Mouse (Mus musculus) c-Kit-positive CD71-positive TER-119-positive erythroid progenitor cells, embryonic 14.5 days (primary cell): Measurements from ENCODE around the gene Gpd1.
"Not testable (repeated sequence)": the region's sequence is repeated elsewhere in the genome, so short reads cannot be mapped to it uniquely, and the experiment has no call there.

Source experiments
- DNase-seq: peaks from one replicate; pipeline ENCODE4 v3.0.0-alpha.2; 2013; ENCODE audit warnings: low spot score

Gpd1 gene

DNA sequence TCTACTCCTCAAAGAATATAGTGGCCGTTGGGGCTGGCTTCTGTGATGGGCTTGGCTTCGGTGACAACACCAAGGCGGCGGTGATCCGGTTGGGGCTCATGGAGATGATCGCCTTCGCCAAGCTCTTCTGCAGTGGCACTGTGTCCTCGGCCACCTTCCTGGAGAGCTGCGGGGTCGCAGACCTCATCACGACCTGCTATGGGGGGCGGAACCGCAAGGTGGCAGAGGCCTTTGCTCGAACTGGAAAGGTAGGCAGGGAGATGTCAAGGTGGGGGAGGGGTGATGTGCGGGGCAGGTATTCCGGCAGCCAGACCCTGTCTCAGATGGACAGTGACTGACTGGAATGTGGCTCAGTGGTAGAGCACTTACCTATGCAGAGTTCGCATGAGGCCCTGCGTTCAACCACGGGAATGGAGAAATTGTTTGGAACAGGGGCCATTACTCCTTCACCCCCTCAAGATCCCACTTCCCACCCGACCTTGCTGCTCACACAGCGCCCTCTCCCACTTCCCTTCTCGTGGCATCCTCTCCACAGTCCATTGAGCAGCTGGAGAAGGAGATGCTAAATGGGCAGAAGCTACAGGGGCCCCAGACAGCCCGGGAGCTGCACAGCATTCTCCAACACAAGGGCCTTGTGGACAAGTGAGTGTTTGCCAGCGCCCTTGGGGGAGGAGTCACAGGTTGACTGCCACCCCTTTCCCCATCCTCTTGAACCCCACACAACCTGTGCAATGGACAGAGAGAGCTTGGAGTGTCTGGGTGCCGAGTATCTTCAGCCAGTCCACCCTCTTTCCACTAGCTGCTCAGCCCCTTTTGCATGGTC is 4.8 kb downstream of the Gpd1 start:
- no peak for DNase-seq

DNA sequence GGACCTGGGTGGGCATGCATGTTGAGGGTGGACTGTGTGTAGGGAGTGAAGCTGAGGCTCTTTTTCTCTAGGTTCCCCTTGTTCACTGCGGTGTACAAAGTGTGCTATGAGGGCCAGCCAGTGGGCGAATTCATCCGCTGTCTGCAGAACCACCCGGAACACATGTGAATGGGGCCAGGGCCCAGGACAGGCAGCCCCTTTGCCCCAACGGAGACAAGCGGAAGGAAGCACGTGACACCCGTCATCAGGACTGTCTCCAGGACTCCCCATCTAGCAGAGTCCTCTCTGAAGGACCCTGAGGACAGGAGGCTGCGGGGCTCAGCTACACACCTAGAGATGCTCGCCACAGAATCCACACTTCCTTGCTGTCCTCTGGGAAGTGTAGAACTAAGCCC is 5.8 kb downstream of the Gpd1 start:
- DNase-seq = no peak

DNA sequence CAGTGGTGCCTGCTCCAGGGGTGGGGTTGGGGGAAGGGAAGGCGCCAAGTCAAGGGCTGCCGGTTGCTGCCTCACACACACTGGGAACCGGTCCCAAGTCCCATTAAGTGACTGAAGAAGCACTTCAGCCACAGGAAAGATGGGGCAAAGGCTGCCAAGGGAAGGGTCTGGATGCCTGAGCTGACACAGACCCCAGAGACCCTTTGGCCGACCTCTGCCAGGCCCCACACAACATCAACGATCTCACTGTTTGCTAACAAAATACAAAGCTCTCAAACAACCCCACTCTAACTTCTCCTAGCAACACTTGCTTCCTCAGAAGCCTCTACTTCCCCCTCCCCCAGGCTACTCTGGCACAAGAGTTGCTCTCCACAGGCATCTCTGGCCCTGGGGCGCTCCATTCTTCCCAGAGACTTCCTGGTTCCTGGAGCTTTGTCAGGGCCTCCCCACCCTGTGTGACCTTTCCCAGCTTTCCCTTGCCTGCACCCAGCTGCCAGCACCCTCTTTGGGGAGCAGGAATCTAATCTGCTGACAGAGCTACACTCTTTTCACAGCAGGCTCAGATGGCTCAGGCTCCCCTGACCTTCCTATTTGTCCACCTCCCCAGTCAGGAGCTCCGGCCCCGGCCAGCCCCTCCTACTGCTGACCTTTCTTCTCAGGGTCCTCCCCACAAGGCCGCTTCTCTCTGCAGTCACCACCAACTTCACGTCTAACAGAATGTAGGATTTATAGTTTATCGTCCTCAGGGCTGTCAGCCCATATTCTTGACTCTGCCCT is 6.4 kb downstream of the Gpd1 start:
- DNase-seq = no peak

DNA sequence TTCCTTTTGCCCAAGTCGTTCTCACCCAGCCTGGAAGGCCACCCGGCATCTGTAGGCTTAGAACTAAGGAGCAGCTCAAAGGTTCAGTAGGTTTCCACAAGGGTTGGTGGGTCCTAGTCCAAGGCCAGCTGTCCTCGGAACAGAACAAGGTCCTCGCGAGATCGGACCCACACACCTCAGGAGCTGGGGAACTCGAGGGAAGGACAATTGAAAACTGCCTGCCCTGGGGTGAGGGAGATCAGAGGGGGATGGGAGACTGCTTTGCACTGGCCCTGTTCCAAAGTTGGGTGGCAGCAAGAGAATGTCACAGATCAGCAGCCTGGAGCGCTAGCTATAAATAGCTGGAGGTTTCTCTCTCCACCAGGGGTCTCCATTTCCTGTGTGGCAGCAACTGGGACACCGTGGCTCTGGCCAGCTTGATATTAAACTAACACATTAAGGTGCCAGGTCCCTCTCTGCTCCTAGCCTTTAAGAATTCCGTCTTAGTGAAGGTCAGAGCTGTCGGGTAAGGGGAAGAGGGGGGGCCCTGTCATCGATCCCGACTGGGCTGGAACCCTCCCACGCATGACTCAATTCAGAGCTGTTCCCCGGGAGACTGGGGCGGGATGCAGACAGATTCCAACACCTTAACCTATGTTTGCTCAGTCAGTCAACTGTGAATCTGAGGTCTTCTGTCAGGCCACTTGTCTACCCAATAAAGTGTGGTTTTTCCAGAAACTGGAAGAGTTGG is 7.1 kb downstream of the Gpd1 start:
- peak; percentile 52 for DNase-seq

DNA sequence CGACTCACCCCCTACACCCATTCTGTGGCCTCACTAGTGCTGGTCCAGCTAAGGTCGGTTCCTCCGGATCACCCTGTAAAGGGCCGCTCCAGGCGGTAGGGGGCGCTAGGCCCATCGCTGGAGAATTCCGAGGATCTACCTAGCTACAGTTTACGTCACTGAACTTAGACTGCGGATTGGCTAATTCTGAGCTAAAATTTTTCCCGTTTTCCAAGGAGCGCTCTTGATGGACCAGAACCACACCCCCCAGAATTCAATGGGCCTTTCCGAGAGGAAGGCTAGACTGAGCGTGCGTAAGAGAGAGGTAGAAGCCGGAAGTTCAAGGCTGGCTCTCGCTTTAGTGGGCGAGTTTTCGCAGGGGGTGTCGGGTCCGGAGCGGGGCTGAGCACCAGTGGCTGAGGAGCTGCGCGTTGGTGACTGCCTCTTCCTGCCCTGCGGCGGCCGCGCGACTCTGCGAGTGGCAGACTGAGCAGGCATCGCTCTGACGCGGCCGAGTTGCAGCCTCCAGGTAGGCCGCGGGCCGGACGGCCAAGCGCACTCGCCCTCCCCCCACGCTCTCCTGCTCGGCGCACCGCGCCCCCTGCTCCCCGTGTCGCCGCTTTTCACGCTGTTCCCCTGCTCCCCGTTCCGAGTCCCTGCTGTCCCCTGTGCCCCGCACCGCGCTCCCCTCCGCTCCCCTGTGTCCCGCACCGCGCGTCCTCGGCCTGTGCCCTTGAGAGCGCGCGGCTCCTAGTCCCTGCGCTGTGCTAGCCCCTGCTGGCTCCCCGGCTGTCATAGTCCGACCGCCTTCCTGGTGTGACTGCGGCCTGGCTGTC is 8.2 kb downstream of the Gpd1 start, which contains the start of gene Cox14:
Cox14 (plus strand) TSS at position 278 of the 815 bp plus-strand sequence.
- DNase-seq = peak; percentile 98

DNA sequence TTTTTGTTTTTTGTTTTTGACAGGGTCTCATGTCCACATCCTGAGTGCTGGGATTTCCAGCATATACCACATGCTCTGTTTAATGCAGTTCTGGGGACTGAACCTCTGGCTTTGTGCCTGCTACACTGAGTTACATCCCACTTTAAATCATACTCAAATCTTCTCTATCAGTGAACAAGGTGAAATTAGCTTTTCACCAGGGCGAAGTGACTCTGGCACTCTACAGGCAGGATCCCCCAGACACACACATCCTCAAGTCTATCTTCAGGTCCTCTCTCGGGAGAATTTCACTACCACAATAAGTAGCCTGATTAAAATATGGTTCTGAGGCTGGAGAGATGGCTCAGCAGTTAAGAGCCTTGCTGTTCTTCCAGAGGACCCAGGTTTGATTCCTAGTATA is 9.2 kb downstream of the Gpd1 start:
- DNase-seq = no peak

DNA sequence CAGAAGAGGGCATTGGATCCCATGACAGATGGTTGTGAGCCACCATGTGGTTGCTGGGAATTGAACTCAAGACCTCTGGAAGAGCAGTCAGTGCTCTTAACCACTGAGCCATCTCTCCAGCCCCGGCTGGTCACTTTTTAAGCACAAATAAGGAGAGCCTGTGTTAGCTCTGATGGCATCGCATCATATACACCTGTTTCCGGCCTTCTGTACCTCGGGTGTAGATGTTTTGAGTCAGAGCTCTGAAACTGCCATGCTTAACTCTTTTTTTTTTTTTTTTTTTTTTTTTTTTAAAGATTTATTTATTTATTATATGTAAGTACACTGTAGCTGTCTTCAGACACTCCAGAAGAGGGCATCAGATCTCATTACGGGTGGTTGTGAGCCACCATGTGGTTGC is 9.7 kb downstream of the Gpd1 start:
- not testable (repeated sequence) for DNase-seq

DNA sequence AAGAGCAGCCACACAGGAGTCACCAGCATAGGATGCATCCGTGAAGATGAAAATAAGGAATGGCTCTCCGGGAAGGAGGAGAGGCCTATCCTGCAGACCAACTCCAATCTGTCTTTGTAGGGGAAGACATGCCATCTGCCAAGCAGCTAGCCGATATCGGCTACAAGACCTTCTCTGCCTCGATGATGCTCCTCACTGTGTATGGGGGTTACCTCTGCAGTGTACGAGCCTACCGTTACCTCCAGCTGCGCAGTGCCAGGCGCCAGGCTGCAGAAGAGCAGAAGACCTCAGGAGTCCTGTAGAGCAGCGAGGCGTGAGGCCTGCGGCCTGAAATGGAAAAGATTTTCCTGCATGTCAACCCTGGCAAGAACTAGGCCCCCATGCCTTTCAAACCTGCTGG is 10.2 kb downstream of the Gpd1 start:
- no peak for DNase-seq

DNA sequence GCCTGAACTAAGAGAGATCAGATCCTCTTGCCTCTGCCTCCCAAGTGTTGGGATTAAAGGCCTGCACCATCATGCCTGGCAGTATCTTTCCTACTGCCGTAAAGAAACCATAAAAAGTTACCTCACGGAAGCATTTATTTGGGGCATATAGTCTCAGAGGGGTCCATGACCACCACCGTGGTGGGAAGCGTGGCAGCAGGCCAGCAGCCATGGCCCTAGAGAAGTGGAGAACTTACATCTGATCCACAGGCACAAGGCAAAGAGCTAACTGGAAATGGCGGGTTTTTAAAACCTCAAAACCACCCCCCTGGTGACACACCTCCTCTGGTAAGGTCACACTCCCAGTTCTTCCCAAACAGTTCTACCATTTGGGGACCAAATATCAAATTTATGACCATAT is 10.9 kb downstream of the Gpd1 start:
- DNase-seq = no peak

DNA sequence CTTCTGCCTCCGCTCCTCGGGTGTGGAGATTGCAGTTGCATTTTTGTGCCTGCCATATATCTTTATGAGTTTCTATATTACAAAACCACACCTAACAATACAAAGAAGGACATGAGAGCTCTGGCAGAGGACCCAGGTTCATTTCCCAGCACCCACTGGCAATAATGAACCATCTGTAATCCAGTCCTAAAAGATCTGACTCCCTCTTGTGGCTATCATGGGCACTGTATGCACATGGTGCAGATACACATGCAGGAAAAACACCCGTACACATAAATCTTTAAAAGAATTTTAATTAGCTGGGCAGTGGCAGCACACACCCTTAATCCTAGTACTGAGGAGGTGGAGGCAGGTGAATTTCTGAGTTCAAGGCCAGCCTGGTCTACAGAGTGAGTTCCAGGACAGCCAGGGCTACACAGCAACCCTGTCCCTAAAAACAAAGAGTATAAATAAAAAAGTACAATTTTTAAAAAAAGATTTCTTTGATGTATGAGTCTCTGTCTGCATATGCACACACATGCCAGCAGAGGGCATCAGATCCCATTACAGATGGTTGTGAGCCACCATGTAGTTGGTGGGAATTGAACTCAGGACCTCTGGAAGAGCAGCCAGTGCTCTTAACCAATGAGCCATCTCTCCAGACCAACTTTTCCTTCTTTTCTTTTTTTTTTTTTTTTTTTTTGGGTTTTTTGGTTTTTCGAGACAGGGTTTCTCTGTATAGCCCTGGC is 11.9 kb downstream of the Gpd1 start:
- no peak for DNase-seq

DNA sequence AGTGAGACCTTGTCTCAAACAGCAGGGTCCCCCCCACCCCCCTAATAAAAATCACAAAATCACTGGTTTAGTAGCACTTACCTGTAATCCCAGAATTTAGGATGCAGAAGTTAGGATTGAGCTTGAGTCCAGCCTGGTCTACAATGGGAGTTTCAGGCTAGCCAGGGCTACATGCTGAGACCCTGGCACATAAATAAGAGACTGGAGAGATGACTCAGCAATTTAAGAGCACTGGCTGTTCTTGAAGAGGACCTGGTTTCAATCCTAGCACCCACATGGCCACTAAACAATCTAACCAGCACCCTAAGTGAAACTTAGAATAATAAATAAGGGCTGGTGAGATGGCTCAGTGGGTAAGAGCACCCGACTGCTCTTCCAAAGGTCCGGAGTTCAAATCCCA is 13.9 kb downstream of the Gpd1 start:
- no peak for DNase-seq

DNA sequence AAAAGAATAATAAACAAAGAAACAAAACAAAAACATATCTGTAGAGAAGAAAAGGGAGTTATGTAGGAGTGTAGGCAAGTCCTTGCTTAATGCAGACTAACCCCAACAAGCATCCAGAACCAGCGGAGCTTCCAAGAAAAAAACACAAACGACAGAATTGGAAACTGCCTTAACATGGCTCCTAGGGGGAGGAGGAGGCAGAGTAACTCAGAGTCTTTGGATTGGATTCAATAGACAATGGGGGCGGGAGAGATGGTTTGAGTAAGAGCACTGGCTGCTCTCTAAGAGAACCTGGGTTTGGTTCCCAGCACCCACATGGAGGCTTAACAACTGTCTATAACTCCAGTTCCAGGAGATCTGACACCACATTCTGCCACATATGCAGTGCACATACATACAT is 14.4 kb downstream of the Gpd1 start:
- DNase-seq = no peak

DNA sequence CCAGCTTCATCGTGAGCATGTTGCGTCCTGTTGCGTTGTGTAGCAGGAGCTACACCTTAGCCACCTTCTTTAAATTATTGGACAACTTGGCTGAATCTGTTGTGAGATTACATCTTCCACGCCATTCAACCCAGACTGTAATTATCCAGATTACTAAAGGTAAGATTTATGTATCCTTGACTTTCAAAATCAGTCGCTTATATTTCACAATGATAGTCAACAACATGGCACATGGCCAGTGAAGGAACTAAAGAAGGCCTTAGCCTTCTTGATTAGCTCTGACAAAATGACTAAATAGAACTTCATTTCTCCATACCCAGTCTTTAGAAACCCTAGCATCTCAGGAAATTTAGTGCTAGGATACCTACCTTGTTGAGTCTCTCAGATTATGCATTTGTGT is 15.9 kb downstream of the Gpd1 start:
- DNase-seq = no peak

DNA sequence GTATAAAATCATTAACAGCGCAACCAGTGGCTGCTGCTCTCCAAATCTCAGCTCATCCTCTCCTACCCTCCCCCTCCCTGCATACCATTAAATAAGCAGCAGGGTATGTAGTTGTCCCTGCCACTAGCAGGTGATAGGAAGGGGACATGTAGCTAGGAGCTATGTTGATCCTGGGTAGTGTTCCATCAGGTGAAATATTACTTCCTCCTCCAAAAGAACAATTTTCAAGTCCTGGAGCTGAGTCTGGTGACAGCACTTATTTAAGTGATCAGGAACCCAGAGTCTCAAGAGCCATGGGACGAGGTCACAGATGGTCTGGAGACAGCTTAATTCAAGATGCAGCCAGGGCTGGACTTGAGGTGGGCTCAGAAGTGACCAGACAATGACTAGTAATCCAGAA is 18.3 kb downstream of the Gpd1 start:
- no peak for DNase-seq

DNA sequence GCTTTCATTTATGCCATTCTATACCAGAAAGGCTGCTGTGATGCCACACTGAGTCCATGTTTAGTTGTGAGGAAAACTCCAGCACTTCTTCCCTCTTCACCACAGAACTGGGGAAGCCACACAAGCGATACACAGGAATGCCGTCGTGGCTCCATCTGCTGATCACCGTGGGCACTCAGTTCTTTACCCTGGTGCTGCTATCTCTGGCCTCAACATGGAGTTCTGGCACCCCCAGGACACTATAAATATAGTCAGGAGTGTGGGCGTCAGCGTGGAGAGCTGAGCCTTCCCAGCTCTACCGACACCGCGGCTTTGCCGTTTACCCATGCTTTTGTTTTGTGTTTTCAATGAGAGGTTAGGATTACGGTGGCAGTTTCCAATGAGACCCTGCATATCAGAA is 19.4 kb downstream of the Gpd1 start:
- no peak for DNase-seq

DNA sequence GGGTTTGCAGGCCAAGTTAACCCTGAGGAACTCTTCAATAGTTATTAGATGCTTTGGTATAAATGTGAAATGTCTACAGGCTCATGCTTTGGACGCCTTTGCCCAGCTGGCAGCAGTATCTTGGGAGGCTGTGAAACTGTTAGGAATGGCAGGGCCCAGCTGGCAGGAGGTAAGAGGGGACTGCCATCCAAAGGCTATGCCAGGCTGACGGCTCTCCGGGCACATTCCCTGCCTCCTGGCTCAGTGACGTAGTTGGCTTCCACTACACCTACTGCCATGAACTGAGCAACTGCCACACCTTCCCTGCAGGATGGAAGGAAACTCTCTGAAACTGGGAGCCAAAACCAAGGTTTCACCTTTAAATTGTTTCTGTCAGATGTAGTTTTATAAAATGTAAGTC is 22.9 kb downstream of the Gpd1 start:
- DNase-seq = no peak

DNA sequence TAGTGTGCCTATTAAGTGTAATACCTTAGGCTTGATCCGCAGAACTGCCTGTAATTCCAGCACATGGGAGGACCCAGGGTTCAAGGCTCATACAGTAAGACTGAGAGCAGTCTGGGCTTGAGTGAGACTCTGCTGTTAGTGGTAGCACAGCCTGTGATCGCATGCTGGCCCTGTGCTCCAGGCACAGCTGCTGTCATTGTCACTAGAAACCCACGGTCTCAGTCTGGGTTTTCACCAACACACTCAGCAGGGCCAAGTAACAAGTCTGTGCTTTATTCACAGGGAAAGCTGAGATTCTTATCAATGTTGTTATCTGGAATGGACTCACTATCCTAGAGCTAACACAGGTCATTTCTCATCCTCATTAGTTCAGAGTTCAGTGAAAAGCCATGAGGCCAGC is 36.9 kb downstream of the Gpd1 start:
- no peak for DNase-seq

DNA sequence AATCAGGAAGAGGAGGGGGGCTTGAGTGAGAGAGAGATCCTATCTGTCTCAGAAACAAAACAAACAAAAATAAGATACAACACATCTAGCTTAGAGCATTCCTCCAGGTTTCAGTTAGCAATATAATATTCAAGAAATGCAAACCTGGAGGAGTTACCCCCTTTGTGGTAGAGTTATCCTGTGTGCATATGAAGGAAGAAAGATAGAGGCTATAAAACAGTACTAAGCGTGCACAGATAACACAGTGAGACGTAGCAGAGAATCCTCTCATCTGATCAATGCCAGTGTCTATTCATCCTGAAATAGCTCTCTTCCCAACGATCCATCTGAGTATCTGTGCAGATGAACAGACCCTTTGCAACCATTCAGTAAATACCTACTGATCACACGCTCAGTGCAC is 50.2 kb downstream of the Gpd1 start:
- no peak for DNase-seq

DNA sequence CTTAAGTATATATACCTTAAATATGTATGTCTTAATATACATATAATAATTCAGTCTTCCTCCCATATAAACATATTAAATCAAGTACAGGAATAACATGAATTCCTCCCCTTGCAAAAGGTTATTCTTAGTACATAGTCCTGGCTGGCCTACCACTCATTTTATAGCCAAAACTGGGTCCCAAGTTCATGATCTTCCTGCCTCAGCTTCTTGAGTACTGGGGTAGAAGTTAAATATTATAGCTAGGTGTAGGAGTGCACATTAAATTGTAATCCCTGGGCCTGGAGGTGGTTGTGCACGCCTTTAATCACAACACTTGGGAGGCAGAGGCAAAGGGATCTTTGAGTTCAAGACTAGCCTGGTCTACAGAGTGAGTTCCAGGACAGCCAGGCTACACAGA is 51.4 kb downstream of the Gpd1 start:
- DNase-seq = no peak

DNA sequence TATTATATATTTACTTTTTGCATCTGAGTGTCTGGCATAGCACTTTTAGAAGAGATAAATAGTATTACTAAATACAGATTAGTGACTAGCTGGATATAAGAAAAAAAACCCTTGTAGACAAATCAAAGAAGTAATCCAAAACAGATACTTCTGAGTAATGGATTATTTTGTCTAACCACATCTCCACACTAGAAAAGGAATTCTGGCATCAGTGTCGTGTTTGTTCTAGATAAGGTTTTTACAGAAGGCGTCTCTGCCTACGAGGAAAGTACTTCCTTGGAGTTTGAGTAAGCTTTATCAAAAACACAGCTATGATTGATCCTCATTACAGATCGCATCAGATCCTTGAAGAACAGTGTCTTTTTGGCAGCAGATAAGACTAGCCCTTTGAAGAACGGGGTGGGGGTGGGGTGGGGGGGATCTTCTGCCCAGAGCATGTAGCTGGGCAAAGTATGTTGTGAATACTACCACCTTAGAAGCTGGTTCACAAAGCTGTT is 53.7 kb downstream of the Gpd1 start:
- no peak for DNase-seq
